Mouse (Mus musculus): ENCODE measurements around the gene Fbxo21.

- TF ChIP-seq CTCF (IDR thresholded peaks at IDR 0.05; ENCODE audit: control insufficient read depth, insufficient read depth, insufficient replicate concordance, low read depth, low read length) (no peak), POLR2A (IDR thresholded peaks at IDR 0.05; ENCODE audit: control insufficient read depth, low read depth, low read length) (no peak)
Measured at GRCm38 (mm10) chr5:118030022-118030675, 53.6 kb downstream of the Fbxo21 start.
